Mouse (Mus musculus) brain, adult 10 weeks (tissue): ENCODE data around the gene Mageb3. TPM values are rescaled to one million over a fixed set of nuclear protein-coding genes. Genes with fewer than 3 reads are reported as not detected.

Experiments
- polyA plus RNA-seq: library from polyadenylated mRNA; stranded (reverse); fragments of 350-450 nt; fragmentation: Illumina TruSeq; extraction: RNeasy Lipid Tissue Mini Kit (QIAGEN cat#74804); gene quantifications from one replicate; pipeline ENCODE4 v1.2.3, GENCODE M21; 2015; ENCODE audit warnings: low read depth, low replicate concordance

Gene Mageb3
- polyA plus RNA-seq = 0.25 TPM

GRCm38 (mm10) chr2:121955765-121956223 is at the start of gene Mageb3, which contains the start of gene Ctdspl2:
Mageb3 (minus strand) TSS chr2:121956092.
Ctdspl2 (plus strand) TSS chr2:121956001.

Other genes with a start within 250 kb of the Mageb3 start
- gene Frmd5, start 149.0 kb downstream of the Mageb3 start, polyA plus RNA-seq = 33.1 TPM
- gene Casc4, start 89.1 kb downstream of the Mageb3 start, polyA plus RNA-seq = 79.3 TPM
- 20.5 TPM for gene Ctdspl2, start 91 bp downstream of the Mageb3 start, polyA plus RNA-seq
- gene Eif3j1, start 72.5 kb upstream of the Mageb3 start, polyA plus RNA-seq = 23.7 TPM
- 7.6 TPM for gene Spg11, start 162.3 kb upstream of the Mageb3 start, polyA plus RNA-seq
- gene B2m, start 191.6 kb upstream of the Mageb3 start, polyA plus RNA-seq = 261 TPM
- gene Trim69, start 204.6 kb upstream of the Mageb3 start, polyA plus RNA-seq = not detected
- not detected for gene Patl2, start 230.1 kb upstream of the Mageb3 start, polyA plus RNA-seq
- gene Terb2, start 230.2 kb upstream of the Mageb3 start, polyA plus RNA-seq = not detected